Mouse (Mus musculus) CD8-positive naive resting alpha-beta T cell, adult 2 months (primary cell): ENCODE data around the gene Vasp.
A peak's percentile ranks its signal among the peaks of the same experiment; 100 is the strongest.
"Not testable (repeated sequence)": the region's sequence is repeated elsewhere in the genome, so short reads cannot be mapped to it uniquely, and the experiment has no call there.

Source experiments
- DNase-seq, 2 experiments: peaks; one replicate each; pipeline ENCODE4 v3.0.0; 2022; ENCODE audit warnings: low read depth in 2 of 2, low spot score in 2 of 2

Gene Vasp

GRCm38 (mm10) chr7:19304501-19305412 lies 33.1 kb upstream of the Vasp start:
- DNase-seq = no peak

GRCm38 (mm10) chr7:19303770-19304169 lies 32.2 kb upstream of the Vasp start:
- peak; percentile 78 to 87 for DNase-seq

- DNase-seq = no peak
Observed at GRCm38 (mm10) chr7:19303046-19303305, 31.4 kb upstream of the Vasp start.

GRCm38 (mm10) chr7:19302264-19303045 lies 30.8 kb upstream of the Vasp start:
- DNase-seq = no peak

- DNase-seq = no peak
Observed at GRCm38 (mm10) chr7:19301461-19302263, 30.0 kb upstream of the Vasp start.

GRCm38 (mm10) chr7:19300501-19301421 lies 29.1 kb upstream of the Vasp start:
- DNase-seq = peak; percentile 79 to 83

GRCm38 (mm10) chr7:19299194-19299593 lies 27.6 kb upstream of the Vasp start:
- peak in 1 of 2 experiments; percentile 49 for DNase-seq

- no peak for DNase-seq
Observed at GRCm38 (mm10) chr7:19297794-19298193, 26.2 kb upstream of the Vasp start.

GRCm38 (mm10) chr7:19297034-19297433 lies 25.4 kb upstream of the Vasp start:
- no peak for DNase-seq

- DNase-seq = peak; percentile 88 to 94
Observed at GRCm38 (mm10) chr7:19295503-19296185, 24.0 kb upstream of the Vasp start.

GRCm38 (mm10) chr7:19290969-19291596 lies 19.5 kb upstream of the Vasp start:
- no peak for DNase-seq

GRCm38 (mm10) chr7:19284763-19285162 lies 13.1 kb upstream of the Vasp start:
- peak in 1 of 2 experiments; percentile 67 for DNase-seq

- DNase-seq = no peak
Observed at GRCm38 (mm10) chr7:19283406-19283804, 11.8 kb upstream of the Vasp start.

GRCm38 (mm10) chr7:19282791-19283405 lies 11.3 kb upstream of the Vasp start:
- DNase-seq = no peak

- DNase-seq = peak; percentile 61 to 73
Observed at GRCm38 (mm10) chr7:19282385-19282784, 10.8 kb upstream of the Vasp start, which contains the start of gene Rtn2. Rtn2 (plus strand) TSS chr7:19282624.

- not testable (repeated sequence) for DNase-seq
Observed at GRCm38 (mm10) chr7:19281680-19282304, 10.2 kb upstream of the Vasp start.

GRCm38 (mm10) chr7:19279581-19280114 lies 8.0 kb upstream of the Vasp start, which contains the start of gene Ppm1n:
Ppm1n (minus strand) TSS chr7:19280064.
- peak in 1 of 2 experiments; percentile 48 for DNase-seq

- DNase-seq = no peak
Observed at GRCm38 (mm10) chr7:19279052-19279451, 7.4 kb upstream of the Vasp start.
